Mouse (Mus musculus): ENCODE results near the gene Cckbr. TPM values are rescaled to one million over a fixed set of nuclear protein-coding genes. Genes with fewer than 3 reads are reported as not detected.

Gene Cckbr
- total and polyA plus RNA-seq, 3 experiments = not detected

DNA sequence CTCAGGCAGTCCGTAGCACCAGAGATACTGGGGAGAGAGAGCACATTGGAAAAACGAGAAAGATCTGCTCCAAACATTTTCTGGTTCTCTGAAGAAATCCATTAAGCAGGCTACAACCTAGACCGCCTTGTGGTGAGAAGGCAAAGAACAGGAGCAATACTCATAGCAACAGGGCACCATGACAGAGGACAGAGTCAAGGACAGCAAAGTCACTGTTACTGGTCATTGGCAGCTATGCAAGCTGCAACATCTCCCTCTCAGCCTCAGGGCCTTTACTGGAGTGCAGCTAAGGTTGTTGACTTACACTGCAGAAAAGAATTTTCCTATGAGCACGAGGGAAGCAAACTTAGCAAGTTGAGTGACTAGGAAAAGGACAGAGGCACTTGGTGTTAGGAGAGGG lies 81.7 kb downstream of the Cckbr start:
- Histone ChIP-seq H3K4me1 (ENCODE audit: control insufficient read depth, insufficient read depth, low read length) (no peaks in the 10 kb centered on the region), H3K79me2 (replicated peaks; ENCODE audit: control insufficient read depth, insufficient read depth, low read length) (no peaks in the 10 kb centered on the region), H3K27ac (no peak overlapping the region), H3K4me3 (no peak overlapping the region), H3K27me3 (ENCODE audit: control insufficient read depth, insufficient read depth, low read length) (no peaks in the 10 kb centered on the region), H3K9ac (ENCODE audit: low read depth, low read length) (no peak overlapping the region), H3K36me3 (ENCODE audit: control insufficient read depth, insufficient read depth, low read length) (no peaks in the 10 kb centered on the region)
- TF ChIP-seq EP300 (IDR thresholded peaks at IDR 0.05; ENCODE audit: insufficient read depth, low read depth, low read length) = no peak
- no peak for TF ChIP-seq CTCF (IDR thresholded peaks at IDR 0.05)
- no peak for TF ChIP-seq POLR2A (IDR thresholded peaks at IDR 0.05; ENCODE audit: insufficient read depth, low read depth, low read length)
- intact Hi-C loops (cut with DNase I) = no loop called here
- DNase-seq = no peak
- 55% methylated on average over 4 of the region's 4 CpGs for WGBS

- intact Hi-C loops (cut with DNase I) = loop anchor here (10.0 kb wide), 1 partner anchor 255 kb away; no protein-coding TSS in a partner anchor
- Histone ChIP-seq H3K36me3 (ENCODE audit: control insufficient read depth, insufficient read depth, low read length) (no peaks in the 10 kb centered on the region), H3K4me3 (no peak overlapping the region), H3K27me3 (ENCODE audit: control insufficient read depth, insufficient read depth, low read length) (no peaks in the 10 kb centered on the region), H3K4me1 (ENCODE audit: control insufficient read depth, insufficient read depth, low read length) (no peaks in the 10 kb centered on the region), H3K9ac (ENCODE audit: low read depth, low read length) (no peak overlapping the region), H3K27ac (no peak overlapping the region), H3K79me2 (replicated peaks; ENCODE audit: control insufficient read depth, insufficient read depth, low read length) (no peaks in the 10 kb centered on the region)
- TF ChIP-seq POLR2A (IDR thresholded peaks at IDR 0.05; ENCODE audit: insufficient read depth, low read depth, low read length) = no peak
- no peak for TF ChIP-seq CTCF (IDR thresholded peaks at IDR 0.05)
- no peak for TF ChIP-seq EP300 (IDR thresholded peaks at IDR 0.05; ENCODE audit: insufficient read depth, low read depth, low read length)
- DNase-seq = no peak
- WGBS = 55% methylated on average over 5 of the region's 5 CpGs
Observed at GRCm38 (mm10) chr7:105510143-105510542, 84.6 kb downstream of the Cckbr start.

DNA sequence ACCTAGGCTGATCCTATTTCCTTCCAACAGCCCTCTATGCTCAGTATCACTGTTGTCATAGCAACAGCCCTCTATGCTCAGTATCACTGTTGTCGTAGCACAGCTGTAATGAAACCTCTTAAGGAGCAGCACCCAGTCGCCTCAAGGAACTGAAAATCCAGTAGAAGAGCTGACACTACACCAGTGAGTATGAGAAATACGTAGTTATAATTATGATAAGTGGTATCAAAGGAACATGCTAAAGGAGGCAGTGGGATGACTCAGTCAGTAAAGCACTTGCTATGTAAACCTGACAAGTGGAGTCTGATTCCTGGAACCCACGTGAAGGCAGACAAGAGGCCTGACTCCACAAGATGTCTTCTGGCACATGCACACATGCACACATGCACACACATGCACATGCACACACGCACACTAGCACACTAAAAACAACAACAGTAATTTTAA lies 88.3 kb downstream of the Cckbr start:
- H3K36me3 ChIP-seq (ENCODE audit: control insufficient read depth, insufficient read depth, low read length) = no peaks in the 10 kb centered on the region
- H3K79me2 ChIP-seq (replicated peaks; ENCODE audit: control insufficient read depth, insufficient read depth, low read length) = no peaks in the 10 kb centered on the region
- no peak overlapping the region for H3K27ac ChIP-seq
- no peak for DNase-seq
- 57% methylated on average over 5 of the region's 5 CpGs for WGBS
- H3K9ac ChIP-seq (ENCODE audit: low read depth, low read length) = no peak overlapping the region
- no peak for TF ChIP-seq CTCF (IDR thresholded peaks at IDR 0.05)
- TF ChIP-seq POLR2A (IDR thresholded peaks at IDR 0.05; ENCODE audit: insufficient read depth, low read depth, low read length) = no peak
- TF ChIP-seq EP300 (IDR thresholded peaks at IDR 0.05; ENCODE audit: insufficient read depth, low read depth, low read length) = no peak
- H3K4me1 ChIP-seq (ENCODE audit: control insufficient read depth, insufficient read depth, low read length) = no peaks in the 10 kb centered on the region
- H3K4me3 ChIP-seq = no peak overlapping the region
- intact Hi-C loops (cut with DNase I) = loop anchor here (2.0 to 10.0 kb wide), 3 partner anchors 31 to 343 kb away; partner anchors contain the start of gene Cavin3
- H3K27me3 ChIP-seq (ENCODE audit: control insufficient read depth, insufficient read depth, low read length) = no peaks in the 10 kb centered on the region

DNA sequence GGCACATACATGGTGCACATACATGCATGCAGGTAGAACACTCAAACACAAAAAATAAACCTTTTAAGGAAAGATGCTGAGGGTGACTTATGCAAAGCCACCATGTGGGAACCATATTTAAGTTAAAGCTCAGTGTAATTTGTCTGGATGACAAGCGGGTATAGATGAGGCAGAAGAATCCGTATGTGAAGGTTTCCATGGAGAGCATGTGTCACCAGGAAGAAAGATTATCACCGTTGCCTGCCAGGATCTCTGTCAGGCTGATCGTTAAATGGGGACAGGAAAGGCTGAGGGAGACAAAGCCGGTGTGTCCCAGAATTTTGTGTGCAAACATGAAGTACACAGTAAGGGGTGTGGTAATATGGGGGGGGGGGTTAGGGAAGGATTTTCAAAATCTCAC lies 89.0 kb downstream of the Cckbr start:
- H3K4me1 ChIP-seq (ENCODE audit: control insufficient read depth, insufficient read depth, low read length) = no peaks in the 10 kb centered on the region
- H3K27ac ChIP-seq = no peak overlapping the region
- H3K79me2 ChIP-seq (replicated peaks; ENCODE audit: control insufficient read depth, insufficient read depth, low read length) = no peaks in the 10 kb centered on the region
- H3K36me3 ChIP-seq (ENCODE audit: control insufficient read depth, insufficient read depth, low read length) = no peaks in the 10 kb centered on the region
- WGBS = 50% methylated on average over 5 of the region's 5 CpGs
- no peak for DNase-seq
- intact Hi-C loops (cut with DNase I) = loop anchor here (2.0 to 10.0 kb wide), 3 partner anchors 32 to 344 kb away; partner anchors contain the start of gene Cavin3
- TF ChIP-seq CTCF (IDR thresholded peaks at IDR 0.05) (no peak), EP300 (IDR thresholded peaks at IDR 0.05; ENCODE audit: insufficient read depth, low read depth, low read length) (no peak), POLR2A (IDR thresholded peaks at IDR 0.05; ENCODE audit: insufficient read depth, low read depth, low read length) (no peak)
- H3K9ac ChIP-seq (ENCODE audit: low read depth, low read length) = no peak overlapping the region
- no peak overlapping the region for H3K4me3 ChIP-seq
- H3K27me3 ChIP-seq (ENCODE audit: control insufficient read depth, insufficient read depth, low read length) = no peaks in the 10 kb centered on the region

GRCm38 (mm10) chr7:105515178-105515577 lies 89.6 kb downstream of the Cckbr start:
- Histone ChIP-seq H3K9ac (ENCODE audit: low read depth, low read length) (no peak overlapping the region), H3K4me3 (no peak overlapping the region), H3K4me1 (ENCODE audit: control insufficient read depth, insufficient read depth, low read length) (no peaks in the 10 kb centered on the region), H3K79me2 (replicated peaks; ENCODE audit: control insufficient read depth, insufficient read depth, low read length) (no peaks in the 10 kb centered on the region), H3K27ac (no peak overlapping the region), H3K36me3 (ENCODE audit: control insufficient read depth, insufficient read depth, low read length) (no peaks in the 10 kb centered on the region), H3K27me3 (ENCODE audit: control insufficient read depth, insufficient read depth, low read length) (no peaks in the 10 kb centered on the region)
- WGBS = 8% methylated on average over 5 of the region's 5 CpGs
- peak; percentile 38 to 73 for DNase-seq
- TF ChIP-seq EP300 (IDR thresholded peaks at IDR 0.05; ENCODE audit: insufficient read depth, low read depth, low read length) = peak; percentile 83
- peak; percentile 100 for TF ChIP-seq CTCF (IDR thresholded peaks at IDR 0.05)
- no peak for TF ChIP-seq POLR2A (IDR thresholded peaks at IDR 0.05; ENCODE audit: insufficient read depth, low read depth, low read length)
- intact Hi-C loops (cut with DNase I) = loop anchor here (1.0 to 10.0 kb wide), 4 partner anchors 32 to 344 kb away; partner anchors contain the start of gene Cavin3

DNA sequence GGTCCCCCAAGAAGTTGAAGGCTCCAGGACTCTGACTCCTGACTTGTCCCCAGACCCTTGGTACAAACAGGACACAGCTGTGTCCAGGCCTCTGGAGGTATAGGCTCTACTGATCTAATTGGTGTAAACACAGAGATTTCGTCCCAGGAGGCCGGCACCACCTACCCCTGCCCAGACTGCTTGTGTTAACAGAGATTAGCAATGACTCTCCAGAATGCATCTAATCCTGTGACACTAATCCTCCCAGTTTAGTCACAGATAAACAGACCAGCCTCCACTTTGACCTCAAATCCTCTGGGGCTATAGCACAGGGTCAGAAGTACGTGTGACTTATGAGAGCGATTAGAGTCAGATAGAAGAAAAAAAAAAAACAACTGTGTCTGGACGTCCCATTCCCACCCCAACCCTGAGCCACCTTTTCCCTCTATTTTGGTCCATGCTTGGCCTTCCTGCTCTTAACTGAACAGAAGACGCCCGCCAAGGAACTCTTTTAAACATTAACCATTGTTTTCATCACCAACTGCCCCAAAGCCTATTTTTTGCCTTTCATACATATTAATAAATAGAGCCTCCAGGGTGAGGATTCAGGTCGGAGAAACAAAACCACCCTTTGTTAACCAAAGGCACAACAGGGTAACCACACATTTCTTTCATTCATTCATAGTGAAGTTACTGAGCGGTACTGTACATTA lies 91.3 kb downstream of the Cckbr start:
- no peak for DNase-seq
- TF ChIP-seq EP300 (IDR thresholded peaks at IDR 0.05; ENCODE audit: insufficient read depth, low read depth, low read length) (no peak), CTCF (IDR thresholded peaks at IDR 0.05) (no peak), POLR2A (IDR thresholded peaks at IDR 0.05; ENCODE audit: insufficient read depth, low read depth, low read length) (no peak)

More for the DNA sequence above, 91.3 kb downstream of the Cckbr start:
- no peak overlapping the region for H3K4me3 ChIP-seq
- H3K9ac ChIP-seq (ENCODE audit: low read depth, low read length) = no peak overlapping the region
- no peaks in the 10 kb centered on the region for H3K36me3 ChIP-seq (ENCODE audit: control insufficient read depth, insufficient read depth, low read length)
- no peaks in the 10 kb centered on the region for H3K79me2 ChIP-seq (replicated peaks; ENCODE audit: control insufficient read depth, insufficient read depth, low read length)
- H3K4me1 ChIP-seq (ENCODE audit: control insufficient read depth, insufficient read depth, low read length) = no peaks in the 10 kb centered on the region
- H3K27me3 ChIP-seq (ENCODE audit: control insufficient read depth, insufficient read depth, low read length) = no peaks in the 10 kb centered on the region
- 48% methylated on average over 9 of the region's 9 CpGs for WGBS
- H3K27ac ChIP-seq = no peak overlapping the region
- intact Hi-C loops (cut with DNase I) = loop anchor here (10.0 kb wide), 1 partner anchor 262 kb away; no protein-coding TSS in a partner anchor

Data from heart, adult 2 months (tissue).